Mouse (Mus musculus) thymus, postnatal 36 days (tissue): Measurements from ENCODE around the gene Mrpl10.

Source experiments
- DNase-seq, 2 experiments: peaks; one replicate each; pipeline ENCODE4 v3.0.0; 2022; ENCODE audit warnings: mixed read lengths in 2 of 2

The Mrpl10 gene

GRCm38 (mm10) chr11:97069770-97070169, 28.4 kb downstream of the Mrpl10 start:
- DNase-seq, result no peak

- DNase-seq, result no peak
Observed at GRCm38 (mm10) chr11:97071129-97071528, 29.8 kb downstream of the Mrpl10 start.

- DNase-seq, result no peak
Observed at GRCm38 (mm10) chr11:97072533-97072932, 31.2 kb downstream of the Mrpl10 start.

- no peak for DNase-seq
Observed at GRCm38 (mm10) chr11:97074235-97074634, 32.9 kb downstream of the Mrpl10 start.

- DNase-seq, result no peak
Observed at GRCm38 (mm10) chr11:97078751-97079150, 37.4 kb downstream of the Mrpl10 start.

GRCm38 (mm10) chr11:97080291-97080690, 38.9 kb downstream of the Mrpl10 start:
- no peak for DNase-seq

- no peak for DNase-seq
Observed at GRCm38 (mm10) chr11:97082977-97083376, 41.6 kb downstream of the Mrpl10 start.

GRCm38 (mm10) chr11:97083401-97084140, 42.2 kb downstream of the Mrpl10 start:
- DNase-seq, result no peak

- no peak for DNase-seq
Observed at GRCm38 (mm10) chr11:97084821-97085505, 43.6 kb downstream of the Mrpl10 start.

GRCm38 (mm10) chr11:97086365-97086764, 45.0 kb downstream of the Mrpl10 start:
- DNase-seq, result no peak

- DNase-seq, result no peak
Observed at GRCm38 (mm10) chr11:97094600-97094999, 53.2 kb downstream of the Mrpl10 start.

GRCm38 (mm10) chr11:97098791-97099190, 57.4 kb downstream of the Mrpl10 start:
- no peak for DNase-seq
